Mouse (Mus musculus): Measurements from ENCODE around the gene Sned1.

DNA sequence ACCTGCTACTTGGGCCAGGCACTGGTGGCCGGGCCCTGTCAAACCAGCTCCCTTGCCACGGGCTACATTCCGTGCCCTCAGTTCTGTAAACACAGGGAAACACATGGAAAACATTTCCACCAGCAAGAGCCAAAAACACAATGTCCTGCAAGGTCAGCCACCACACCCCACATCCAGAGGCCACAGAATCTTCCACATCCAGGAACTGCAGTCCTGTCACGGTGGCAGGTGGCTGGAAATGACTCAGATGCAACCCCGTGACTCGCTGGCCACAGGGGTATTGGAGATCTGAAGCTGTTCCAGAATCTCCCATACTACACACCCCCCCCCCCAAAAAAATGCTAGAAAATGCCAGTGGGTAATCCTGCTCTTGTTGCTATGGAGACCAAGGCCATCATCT is 6.4 kb upstream of the Sned1 start:
- TF ChIP-seq POLR2A (IDR thresholded peaks at IDR 0.05; ENCODE audit: control insufficient read depth, low read depth, low read length) (no peak), CTCF (IDR thresholded peaks at IDR 0.05; ENCODE audit: control insufficient read depth, insufficient read depth, insufficient replicate concordance, low read depth, low read length) (no peak)

Data from testis, adult 2 months (tissue).